ENCODE assay signal across 8 mouse cellular contexts in genomic region chr2:32436686-32437372, GRCm38 (mm10). TPM values are rescaled to one million over a fixed set of nuclear protein-coding genes. Genes with fewer than 3 reads are reported as not detected.
DNase-seq lines count a peak whose midpoint lies in the region; ATAC-seq lines count a peak whose summit lies in the region.

No protein-coding gene starts in this region.

- no peaks in the 10 kb centered on the region for H3K27me3 ChIP-seq in neural tube, embryonic 12.5 days (replicated peaks)
- no peaks in the 10 kb centered on the region for H3K27me3 ChIP-seq in hindbrain, embryonic 12.5 days
- no peaks in the 10 kb centered on the region for H3K27me3 ChIP-seq in lung, embryonic 15.5 days

- H3K4me1 ChIP-seq in neural tube, embryonic 12.5 days: peaks cover 21% of the 10 kb centered on the region
- H3K4me1 ChIP-seq in hindbrain, embryonic 12.5 days: peaks cover 40% of the 10 kb centered on the region
- peaks cover 37% of the 10 kb centered on the region for H3K4me1 ChIP-seq in lung, embryonic 15.5 days

- H3K9ac ChIP-seq in neural tube, embryonic 12.5 days: no peak overlapping the region
- H3K9ac ChIP-seq in hindbrain, embryonic 12.5 days: no peak overlapping the region
- no peak overlapping the region for H3K9ac ChIP-seq in lung, embryonic 15.5 days

- H3K4me2 ChIP-seq in neural tube, embryonic 12.5 days (replicated peaks): no peak overlapping the region
- H3K4me2 ChIP-seq in hindbrain, embryonic 12.5 days (replicated peaks): no peak overlapping the region
- H3K4me2 ChIP-seq in lung, embryonic 15.5 days: no peak overlapping the region

- ATAC-seq in neural tube, embryonic 12.5 days (ENCODE audit: low FRiP score, low read depth): no peak
- ATAC-seq in hindbrain, embryonic 12.5 days (ENCODE audit: low FRiP score): no peak
- peak; percentile 55; the same call in 1 of the 2 replicates for ATAC-seq in lung, embryonic 15.5 days (ENCODE audit: borderline replicate concordance, extremely low read depth, low FRiP score, low TSS enrichment)

- WGBS in neural tube, embryonic 12.5 days: 63% methylated on average over 3 of the region's 3 CpGs
- 54% methylated on average over 3 of the region's 3 CpGs for WGBS in hindbrain, embryonic 12.5 days
- WGBS in lung, embryonic 15.5 days: 46% methylated on average over 3 of the region's 3 CpGs

- no peak overlapping the region for H3K4me3 ChIP-seq in neural tube, embryonic 12.5 days
- H3K4me3 ChIP-seq in hindbrain, embryonic 12.5 days: no peak overlapping the region
- H3K4me3 ChIP-seq in lung, embryonic 15.5 days: no peak overlapping the region

- DNase-seq in neural tube, embryonic 10.5 days (ENCODE audit: extremely low spot score, low spot score): no peak
- DNase-seq in spleen, adult 12 weeks (ENCODE audit: low spot score): no peak
- no peak for DNase-seq in thymus, postnatal 14 days
- no peak for DNase-seq in thymus, postnatal 36 days
- no peak for DNase-seq in cerebellum, postnatal 25 days

- 0 out of 2 replicates have a peak overlapping the region, but pooled peaks have one; percentile 5 for H3K27ac ChIP-seq in neural tube, embryonic 12.5 days
- H3K27ac ChIP-seq in hindbrain, embryonic 12.5 days: peak overlapping the region; percentile 72
- H3K27ac ChIP-seq in lung, embryonic 15.5 days: peak overlapping the region; percentile 62

- H3K9me3 ChIP-seq in neural tube, embryonic 12.5 days: no peaks in the 10 kb centered on the region
- H3K9me3 ChIP-seq in hindbrain, embryonic 12.5 days (replicated peaks): no peaks in the 10 kb centered on the region
- no peaks in the 10 kb centered on the region for H3K9me3 ChIP-seq in lung, embryonic 15.5 days

- no peaks in the 10 kb centered on the region for H3K36me3 ChIP-seq in neural tube, embryonic 12.5 days
- H3K36me3 ChIP-seq in hindbrain, embryonic 12.5 days: no peaks in the 10 kb centered on the region
- no peaks in the 10 kb centered on the region for H3K36me3 ChIP-seq in lung, embryonic 15.5 days

RNA-seq across cellular contexts. Expression of gene Naif1, which starts 13.4 kb away (rescaled TPM):
- 5.7 and 6.0 TPM in 2 replicates for polyA plus RNA-seq in neural tube, embryonic 12.5 days (2016; fragmentation: Nextera tagmentation; extraction: Ambion mirVana)
- 5.9 and 6.2 TPM in 2 replicates for polyA plus RNA-seq in hindbrain, embryonic 12.5 days (2016; fragmentation: Nextera tagmentation; extraction: Ambion mirVana)
- 6.6 and 7.1 TPM in 2 replicates for polyA plus RNA-seq in lung, embryonic 15.5 days (2015; fragmentation: Nextera tagmentation; extraction: Ambion mirVana)

RNA-seq across cellular contexts. Expression of gene Slc25a25, which starts 14.4 kb away (rescaled TPM):
- polyA plus RNA-seq in neural tube, embryonic 12.5 days (2016; fragmentation: Nextera tagmentation; extraction: Ambion mirVana): 41.6 and 44.0 TPM in 2 replicates
- 40.2 and 41.6 TPM in 2 replicates for polyA plus RNA-seq in hindbrain, embryonic 12.5 days (2016; fragmentation: Nextera tagmentation; extraction: Ambion mirVana)
- 19.6 and 21.5 TPM in 2 replicates for polyA plus RNA-seq in lung, embryonic 15.5 days (2015; fragmentation: Nextera tagmentation; extraction: Ambion mirVana)

RNA-seq across cellular contexts. Expression of gene Ptges2, which starts 41.1 kb away (rescaled TPM):
- polyA plus RNA-seq in neural tube, embryonic 12.5 days (2016; fragmentation: Nextera tagmentation; extraction: Ambion mirVana): 35.8 and 40.5 TPM in 2 replicates
- polyA plus RNA-seq in hindbrain, embryonic 12.5 days (2016; fragmentation: Nextera tagmentation; extraction: Ambion mirVana): 34.5 and 35.1 TPM in 2 replicates
- 22.6 and 25.4 TPM in 2 replicates for polyA plus RNA-seq in lung, embryonic 15.5 days (2015; fragmentation: Nextera tagmentation; extraction: Ambion mirVana)

RNA-seq across cellular contexts. Expression of gene Lcn2, which starts 48.8 kb away (rescaled TPM):
- 0.68 and 1.1 TPM in 2 replicates for polyA plus RNA-seq in neural tube, embryonic 12.5 days (2016; fragmentation: Nextera tagmentation; extraction: Ambion mirVana)
- polyA plus RNA-seq in hindbrain, embryonic 12.5 days (2016; fragmentation: Nextera tagmentation; extraction: Ambion mirVana): 0.95 and 1.2 TPM in 2 replicates
- 2.2 TPM in 2 replicates for polyA plus RNA-seq in lung, embryonic 15.5 days (2015; fragmentation: Nextera tagmentation; extraction: Ambion mirVana)

RNA-seq across cellular contexts. Expression of gene 1110008P14Rik, which starts 55.1 kb away (rescaled TPM):
- 86.4 and 87.9 TPM in 2 replicates for polyA plus RNA-seq in neural tube, embryonic 12.5 days (2016; fragmentation: Nextera tagmentation; extraction: Ambion mirVana)
- 62.6 and 72.8 TPM in 2 replicates for polyA plus RNA-seq in hindbrain, embryonic 12.5 days (2016; fragmentation: Nextera tagmentation; extraction: Ambion mirVana)
- polyA plus RNA-seq in lung, embryonic 15.5 days (2015; fragmentation: Nextera tagmentation; extraction: Ambion mirVana): 32.3 and 33.5 TPM in 2 replicates

Comparison
In these comparisons a context has a peak if more than half of its experiments do, and no peak if none do; other contexts are left out.
1. H3K27ac ChIP-seq: peak in every context shown above with its lines; median percentile 72 in hindbrain, embryonic 12.5 days; 62 in lung, embryonic 15.5 days; 5 in neural tube, embryonic 12.5 days.